Mouse (Mus musculus) liver, embryonic 14.5 days (tissue): ENCODE results near the gene Erbb3. TPM values are rescaled to one million over a fixed set of nuclear protein-coding genes. Genes with fewer than 3 reads are reported as not detected.

Experiments
- ATAC-seq: fragments of 200-750 bp; cut with Nextera tagmentation; 2 replicates; pipeline ENCODE4 v1.8.0; 2017; ENCODE audit warnings: moderate number of reproducible peaks, mild to moderate bottlenecking, moderate library complexity; ENCODE audit not compliant: insufficient read depth
- DNase-seq, 3 experiments: peaks; one replicate each; pipeline ENCODE4 v3.0.0-alpha.2; 2012 to 2013; ENCODE audit warnings: low read depth in 3 of 3, low spot score in 3 of 3
- H3K27ac ChIP-seq: fragments of 300-500 bp; sonication (generic); 2 replicates; pipeline ENCODE4 v1.5.1; 2014; ENCODE audit warnings: moderate library complexity, mild to moderate bottlenecking, control low read depth, inconsistent platforms
- H3K27me3 ChIP-seq: fragments of 300-500 bp; sonication (generic); 2 replicates; pipeline ENCODE4 v1.6.1; 2014; ENCODE audit warnings: mild to moderate bottlenecking, low read length, moderate library complexity; ENCODE audit not compliant: control insufficient read depth, insufficient read depth
- H3K36me3 ChIP-seq: fragments of 300-500 bp; sonication (generic); replicated peaks from 2 replicates; pipeline ENCODE4 v1.6.1; 2014; ENCODE audit warnings: low read depth; ENCODE audit not compliant: control insufficient read depth, insufficient read depth
- H3K4me1 ChIP-seq, 2 experiments: fragments of 200-500 bp in 1 of 2; fragments of 300-500 bp in 1 of 2; sonication (generic) in 1 of 2; replicated peaks; 2 replicates each; pipeline ENCODE4 v1.6.1; 2012 to 2014; ENCODE audit warnings: antibody characterized with exemption in 1 of 2, inconsistent platforms in 1 of 2, low read length in 1 of 2; ENCODE audit not compliant: control insufficient read depth in 2 of 2, insufficient read depth in 2 of 2
- H3K4me2 ChIP-seq: fragments of 300-500 bp; sonication (generic); 2 replicates; pipeline ENCODE4 v1.6.1; 2014; ENCODE audit warnings: low read depth, mild to moderate bottlenecking, control low read depth, moderate library complexity
- H3K4me3 ChIP-seq, 2 experiments: fragments of 200-500 bp in 1 of 2; fragments of 300-500 bp in 1 of 2; sonication (generic) in 1 of 2; 2 replicates each; pipeline ENCODE4 v1.5.1; 2012 to 2014; ENCODE audit warnings: low read depth in 2 of 2, low read length in 2 of 2, mild to moderate bottlenecking in 2 of 2, control low read depth in 1 of 2, inconsistent platforms in 1 of 2, moderate library complexity in 1 of 2; ENCODE audit not compliant: insufficient read depth in 1 of 2
- H3K9ac ChIP-seq: fragments of 300-500 bp; sonication (generic); replicated peaks from 2 replicates; pipeline ENCODE4 v1.6.1; 2014; ENCODE audit warnings: mild to moderate bottlenecking, control low read depth, moderate library complexity
- H3K9me3 ChIP-seq: fragments of 300-500 bp; sonication (generic); 2 replicates; pipeline ENCODE4 v1.6.1; 2016; ENCODE audit warnings: low read length, mixed read lengths; ENCODE audit not compliant: control insufficient read depth
- CTCF ChIP-seq: IDR thresholded peaks from 2 replicates; pipeline ENCODE4 v1.5.1; 2016; ENCODE audit warnings: antibody characterized with exemption, low read depth, control low read depth
- EP300 ChIP-seq: IDR thresholded peaks from 2 replicates; pipeline ENCODE4 v1.6.1; 2016; ENCODE audit warnings: antibody characterized with exemption, low read depth
- WGBS: fragments of 180-500 bp; shearing (Covaris S2); extraction: QIAGEN DNeasy Blood & Tissue Kit; methylation state at CpG from one replicate; pipeline ENCODE4 v1.1.7; 2014; ENCODE audit not compliant: insufficient replicate concordance; 5-methylcytosine and 5-hydroxymethylcytosine counted together
- polyA plus RNA-seq, 2 experiments: library from polyadenylated mRNA; depleted of rRNA in 1 of 2; stranded (reverse) in 1 of 2; unstranded in 1 of 2; fragments of >200 nt; fragmentation: Nextera tagmentation in 1 of 2; extraction: Ambion mirVana in 1 of 2; gene quantifications; 2 replicates each; pipeline versions ENCODE4 v1.2.1 to v1.2.3; 2012 to 2014

Erbb3 gene
- polyA plus RNA-seq, 2 experiments, result 1.1 to 1.4 TPM

- no peak overlapping the region for H3K4me3 ChIP-seq
- no peak for DNase-seq
- no peak overlapping the region for H3K4me2 ChIP-seq
- H3K4me1 ChIP-seq, result 0 out of 4 replicates have a peak, but pooled peaks cover 0 to 2% of the 10 kb centered on the region in 2 experiments
- no peaks in the 10 kb centered on the region for H3K9me3 ChIP-seq
- ATAC-seq, result no peak
- H3K9ac ChIP-seq, result no peak overlapping the region
- no peak for TF ChIP-seq CTCF
- no peak for TF ChIP-seq EP300
- no peaks in the 10 kb centered on the region; the same call in 1 of the 2 replicates for H3K36me3 ChIP-seq
- H3K27ac ChIP-seq, result no peak overlapping the region
- H3K27me3 ChIP-seq, result no peaks in the 10 kb centered on the region; the same call in 1 of the 2 replicates
- 54% methylated on average over 11 of the region's 11 CpGs for WGBS
Observed at GRCm38 (mm10) chr10:128578330-128578729, 11.1 kb downstream of the Erbb3 start.

- DNase-seq (no peak), ATAC-seq (no peak)
- WGBS, result 70% methylated on average over 2 of the region's 2 CpGs
- Histone ChIP-seq H3K27ac (no peak overlapping the region), H3K9ac (no peak overlapping the region), H3K4me2 (no peak overlapping the region), H3K4me1 (0 out of 4 replicates have a peak, but pooled peaks cover 0 to 2% of the 10 kb centered on the region in 2 experiments), H3K4me3 (no peak overlapping the region), H3K36me3 (no peaks in the 10 kb centered on the region; the same call in 1 of the 2 replicates), H3K9me3 (no peaks in the 10 kb centered on the region), H3K27me3 (no peaks in the 10 kb centered on the region; the same call in none of the 2 replicates)
- TF ChIP-seq CTCF (peak; percentile 71), EP300 (no peak)
Observed at GRCm38 (mm10) chr10:128575063-128575462, 14.4 kb downstream of the Erbb3 start.

GRCm38 (mm10) chr10:128565788-128566531, 23.5 kb downstream of the Erbb3 start, which contains the start of gene Pa2g4:
Gene Pa2g4 (minus strand): TSS chr10:128565987.
- Histone ChIP-seq H3K9me3 (no peaks in the 10 kb centered on the region), H3K27ac (peak within 1 kb of the TSS; percentile 94), H3K4me1 (peaks cover 4 to 7% of the 10 kb centered on the region in 2 experiments), H3K4me2 (peak within 1 kb of the TSS; percentile 85), H3K9ac (peak within 1 kb of the TSS; percentile 91), H3K4me3 (peak within 1 kb of the TSS; percentile 89 to 95), H3K36me3 (peaks cover 28% of the 10 kb centered on the region), H3K27me3 (no peaks in the 10 kb centered on the region; the same call in 1 of the 2 replicates)
- peak; percentile 97 for ATAC-seq
- TF ChIP-seq EP300, result 0 out of 2 replicates have a peak, but pooled peaks have one; percentile 0
- TF ChIP-seq CTCF, result peak; percentile 43
- WGBS, result under 1% methylated on average over 58 of the region's 58 CpGs
- peak; percentile 94 to 97 (median 95) for DNase-seq

GRCm38 (mm10) chr10:128565206-128565787, 24.2 kb downstream of the Erbb3 start:
- DNase-seq, result no peak
- ATAC-seq, result peak; percentile 17; the same call in 1 of the 2 replicates
- Histone ChIP-seq H3K9ac (peak overlapping the region; percentile 91), H3K4me1 (peaks cover 4 to 7% of the 10 kb centered on the region in 2 experiments), H3K27ac (peak overlapping the region; percentile 94), H3K4me3 (peak overlapping the region; percentile 89 to 95), H3K4me2 (peak overlapping the region; percentile 85), H3K27me3 (no peaks in the 10 kb centered on the region; the same call in 1 of the 2 replicates), H3K9me3 (no peaks in the 10 kb centered on the region), H3K36me3 (peaks cover 35% of the 10 kb centered on the region)
- WGBS, result under 1% methylated on average over 46 of the region's 46 CpGs
- TF ChIP-seq CTCF (no peak), EP300 (no peak)

GRCm38 (mm10) chr10:128563544-128563943, 25.9 kb downstream of the Erbb3 start:
- H3K9me3 ChIP-seq, result no peaks in the 10 kb centered on the region
- peaks cover 4 to 7% of the 10 kb centered on the region in 2 experiments for H3K4me1 ChIP-seq
- H3K27ac ChIP-seq, result no peak overlapping the region
- peaks cover 52% of the 10 kb centered on the region for H3K36me3 ChIP-seq
- DNase-seq (no peak), ATAC-seq (no peak)
- 66% methylated on average over 6 of the region's 6 CpGs for WGBS
- H3K4me2 ChIP-seq, result peak overlapping the region; percentile 85
- H3K4me3 ChIP-seq, result peak overlapping the region; percentile 20 to 89; a peak in 3 of 4 replicates
- H3K27me3 ChIP-seq, result no peaks in the 10 kb centered on the region
- peak overlapping the region; percentile 91 for H3K9ac ChIP-seq
- TF ChIP-seq EP300 (no peak), CTCF (no peak)
